Mouse (Mus musculus): ENCODE measurements around the gene Gm7534.
"Not testable (repeated sequence)": the region's sequence is repeated elsewhere in the genome, so short reads cannot be mapped to it uniquely, and the experiment has no call there.

The Gm7534 gene

GRCm38 (mm10) chr4:134153656-134154055 is 49.1 kb downstream of the Gm7534 start:
- in situ Hi-C loops (cut with MboI; ENCODE audit: unreplicated experiment in 2 of 2), result no loop called here

- in situ Hi-C loops (cut with MboI; ENCODE audit: unreplicated experiment in 2 of 2), result no loop called here
Measured at GRCm38 (mm10) chr4:134152112-134152511, 50.7 kb downstream of the Gm7534 start.

GRCm38 (mm10) chr4:134149389-134149788 is 53.4 kb downstream of the Gm7534 start:
- in situ Hi-C loops (cut with MboI; ENCODE audit: unreplicated experiment in 2 of 2), result no loop called here

- in situ Hi-C loops (cut with MboI; ENCODE audit: unreplicated experiment in 2 of 2), result not testable (repeated sequence)
Measured at GRCm38 (mm10) chr4:134144297-134144696, 58.5 kb downstream of the Gm7534 start.

Data from v-Abl transformed pro-B cells (cell line).